Mouse (Mus musculus) stomach, postnatal 0 days (tissue): Measurements from ENCODE around the gene Cacng6. TPM values are rescaled to one million over a fixed set of nuclear protein-coding genes. Genes with fewer than 3 reads are reported as not detected.
"Not testable (repeated sequence)": the region's sequence is repeated elsewhere in the genome, so short reads cannot be mapped to it uniquely, and the experiment has no call there.

ENCODE experiments used
- ATAC-seq: fragments of 200-750 bp; cut with Nextera tagmentation; 2 replicates; pipeline ENCODE4 v1.8.0; 2017; ENCODE audit not compliant: low FRiP score, low TSS enrichment
- DNase-seq: peaks from one replicate; pipeline ENCODE4 v3.0.0-alpha.2; 2016; ENCODE audit warnings: low spot score
- H3K27ac ChIP-seq: fragments of 300-500 bp; sonication (generic); replicated peaks from 2 replicates; pipeline ENCODE4 v1.5.1; 2014; ENCODE audit warnings: mild to moderate bottlenecking, control low read depth
- H3K27me3 ChIP-seq: fragments of 300-500 bp; sonication (generic); 2 replicates; pipeline ENCODE4 v1.6.1; 2014; ENCODE audit warnings: low read length; ENCODE audit not compliant: control insufficient read depth, insufficient read depth
- H3K36me3 ChIP-seq: fragments of 300-500 bp; sonication (generic); 2 replicates; pipeline ENCODE4 v1.6.1; 2014; ENCODE audit warnings: low read length, mixed read lengths; ENCODE audit not compliant: control insufficient read depth, insufficient read depth
- H3K4me1 ChIP-seq: fragments of 300-500 bp; sonication (generic); replicated peaks from 2 replicates; pipeline ENCODE4 v1.6.1; 2014; ENCODE audit warnings: antibody characterized with exemption; ENCODE audit not compliant: control insufficient read depth, insufficient read depth
- H3K4me2 ChIP-seq: fragments of 300-500 bp; sonication (generic); replicated peaks from 2 replicates; pipeline ENCODE4 v1.6.1; 2014; ENCODE audit warnings: low read depth, mild to moderate bottlenecking, control low read depth, moderate library complexity
- H3K4me3 ChIP-seq: fragments of 300-500 bp; sonication (generic); 2 replicates; pipeline ENCODE4 v1.5.1; 2014; ENCODE audit warnings: low read depth, low read length, control low read depth
- H3K9ac ChIP-seq: fragments of 300-500 bp; sonication (generic); 2 replicates; pipeline ENCODE4 v1.6.1; 2014; ENCODE audit warnings: mild to moderate bottlenecking, low read length, control low read depth, mixed read lengths
- H3K9me3 ChIP-seq: fragments of 300-500 bp; sonication (generic); 2 replicates; pipeline ENCODE4 v1.6.1; 2016; ENCODE audit warnings: low read length; ENCODE audit not compliant: control insufficient read depth
- CTCF ChIP-seq: IDR thresholded peaks from 2 replicates; pipeline ENCODE4 v1.5.1; 2016; ENCODE audit warnings: antibody characterized with exemption, low read depth, mild to moderate bottlenecking, moderate library complexity
- EP300 ChIP-seq: optimal IDR thresholded peaks from 2 replicates; pipeline ENCODE3; 2016; ENCODE audit warnings: antibody characterized with exemption
- WGBS: fragments of 180-500 bp; shearing (Covaris S2); extraction: QIAGEN DNeasy Blood & Tissue Kit; methylation state at CpG from one replicate; pipeline ENCODE4 v1.1.7; 2014; 5-methylcytosine and 5-hydroxymethylcytosine counted together
- polyA plus RNA-seq: library from polyadenylated mRNA; unstranded; fragments of >200 nt; fragmentation: Nextera tagmentation; extraction: Ambion mirVana; gene quantifications from 2 replicates; pipeline ENCODE4 v1.2.1, GENCODE M21; 2015

The Cacng6 gene
- polyA plus RNA-seq, 1 experiment from 2014 or later: 0.22 TPM

GRCm38 (mm10) chr7:3397797-3398196 is 26.2 kb upstream of the Cacng6 start:
- no peak overlapping the region for H3K4me3 ChIP-seq
- 61% methylated on average over 7 of the region's 7 CpGs for WGBS
- H3K9ac ChIP-seq: no peak overlapping the region
- no peaks in the 10 kb centered on the region for H3K27me3 ChIP-seq
- no peaks in the 10 kb centered on the region for H3K9me3 ChIP-seq
- H3K4me1 ChIP-seq: no peaks in the 10 kb centered on the region
- H3K4me2 ChIP-seq: no peak overlapping the region
- TF ChIP-seq CTCF: no peak
- no peak for TF ChIP-seq EP300
- DNase-seq: no peak
- H3K36me3 ChIP-seq: no peaks in the 10 kb centered on the region
- H3K27ac ChIP-seq: no peak overlapping the region
- no peak for ATAC-seq

GRCm38 (mm10) chr7:3398363-3398762 is 25.6 kb upstream of the Cacng6 start:
- not testable (repeated sequence) for ATAC-seq, DNase-seq
- WGBS: 87% methylated on average over 8 of the region's 8 CpGs

GRCm38 (mm10) chr7:3399937-3400336 is 24.1 kb upstream of the Cacng6 start:
- ATAC-seq (no peak), DNase-seq (no peak)
- Histone ChIP-seq H3K27ac (no peak overlapping the region), H3K9ac (no peak overlapping the region), H3K9me3 (no peaks in the 10 kb centered on the region), H3K4me3 (no peak overlapping the region), H3K27me3 (no peaks in the 10 kb centered on the region), H3K36me3 (no peaks in the 10 kb centered on the region), H3K4me1 (no peaks in the 10 kb centered on the region), H3K4me2 (no peak overlapping the region)
- no peak for TF ChIP-seq CTCF
- no peak for TF ChIP-seq EP300

More at GRCm38 (mm10) chr7:3398363-3398762, 25.6 kb upstream of the Cacng6 start:
- not testable (repeated sequence) for H3K4me3 ChIP-seq, H3K4me1 ChIP-seq, H3K27ac ChIP-seq, H3K9me3 ChIP-seq, H3K27me3 ChIP-seq, H3K4me2 ChIP-seq, H3K9ac ChIP-seq, H3K36me3 ChIP-seq

GRCm38 (mm10) chr7:3409729-3410520 is 14.1 kb upstream of the Cacng6 start:
- Histone ChIP-seq H3K27ac (no peak overlapping the region), H3K36me3 (no peaks in the 10 kb centered on the region), H3K4me3 (no peak overlapping the region), H3K27me3 (peaks cover 15% of the 10 kb centered on the region), H3K4me2 (no peak overlapping the region), H3K4me1 (no peaks in the 10 kb centered on the region; the same call in 1 of the 2 replicates), H3K9ac (no peak overlapping the region), H3K9me3 (no peaks in the 10 kb centered on the region)
- ATAC-seq: no peak
- DNase-seq: no peak
- TF ChIP-seq CTCF (no peak), EP300 (no peak)
- WGBS: 55% methylated on average over 11 of the region's 11 CpGs

- TF ChIP-seq CTCF: no peak
- TF ChIP-seq EP300: no peak
- ATAC-seq: peak; percentile 57; the same call in 1 of the 2 replicates
- no peak overlapping the region for H3K9ac ChIP-seq
- H3K4me1 ChIP-seq: no peaks in the 10 kb centered on the region; the same call in 1 of the 2 replicates
- no peaks in the 10 kb centered on the region for H3K9me3 ChIP-seq
- no peak overlapping the region for H3K27ac ChIP-seq
- H3K27me3 ChIP-seq: peaks cover 18% of the 10 kb centered on the region
- H3K4me3 ChIP-seq: peak overlapping the region; percentile 19
- WGBS: under 1% methylated on average over 33 of the region's 33 CpGs
- no peaks in the 10 kb centered on the region for H3K36me3 ChIP-seq
- DNase-seq: peak; percentile 25
- H3K4me2 ChIP-seq: peak overlapping the region; percentile 49
Observed at GRCm38 (mm10) chr7:3411160-3411941, 12.6 kb upstream of the Cacng6 start.

- whole genome bisulfite sequencing: 1% methylated on average over 20 of the region's 20 CpGs
- Histone ChIP-seq H3K4me3 (peak overlapping the region; percentile 10; the same call in 1 of the 2 replicates), H3K27ac (no peak overlapping the region), H3K27me3 (peaks cover 20% of the 10 kb centered on the region), H3K4me1 (no peaks in the 10 kb centered on the region; the same call in 1 of the 2 replicates), H3K9ac (no peak overlapping the region), H3K4me2 (peak overlapping the region; percentile 49), H3K9me3 (no peaks in the 10 kb centered on the region), H3K36me3 (no peaks in the 10 kb centered on the region)
- ATAC-seq: no peak
- TF ChIP-seq CTCF: peak; percentile 43
- no peak for TF ChIP-seq EP300
- DNase-seq: no peak
Observed at GRCm38 (mm10) chr7:3412036-3412435, 12.0 kb upstream of the Cacng6 start.
